Mouse (Mus musculus): Measurements from ENCODE around the gene Gm3002. TPM values are rescaled to one million over a fixed set of nuclear protein-coding genes. Genes with fewer than 3 reads are reported as not detected.

Gm3002 gene
- polyA plus RNA-seq (2012; rRNA removed) = 1.2 and 2.3 TPM in 2 replicates

DNA sequence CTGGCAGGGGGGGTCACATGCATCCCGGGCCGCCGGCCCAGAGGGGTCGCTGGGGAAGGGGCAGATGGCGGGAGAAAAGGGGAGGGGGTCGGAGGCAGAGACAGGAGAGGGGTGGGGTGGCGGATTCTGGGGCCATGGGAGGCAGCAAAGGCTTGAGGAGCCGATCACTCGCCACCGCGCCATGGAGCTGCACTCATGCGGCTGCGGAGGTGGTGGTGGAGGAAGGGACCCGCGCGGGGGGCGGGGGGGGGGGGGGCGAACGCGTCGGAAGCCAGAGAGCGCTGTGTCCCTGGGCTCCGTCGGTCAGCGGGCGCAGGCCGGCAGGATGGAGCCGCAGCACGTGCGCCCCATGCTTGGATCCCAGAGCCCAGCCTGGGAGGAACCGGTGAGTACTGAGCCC is at the start of gene Gm3002:
Gm3002 (plus strand) TSS at position 301 of the 400 bp plus-strand sequence.

DNA sequence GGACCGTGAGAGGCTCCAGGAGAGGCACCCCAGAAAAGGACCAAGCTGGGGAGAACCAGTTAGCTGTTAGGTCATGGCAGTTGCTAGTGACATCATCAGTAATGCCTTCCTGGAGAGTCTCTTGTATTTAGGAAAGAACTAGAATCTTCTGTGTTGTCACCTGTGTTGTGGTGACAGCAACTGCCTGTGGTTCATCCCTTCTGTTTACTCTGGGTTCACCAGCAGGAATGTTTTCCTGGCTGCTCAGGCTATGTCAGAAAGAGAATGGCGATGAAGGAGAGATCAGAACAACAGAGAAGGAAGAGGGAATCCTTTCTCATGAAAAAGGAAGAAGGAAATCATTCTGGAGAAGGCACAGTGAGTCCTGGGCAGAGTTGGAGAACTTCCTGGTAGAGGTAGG is 36.1 kb downstream of the Gm3002 start, which contains the start of gene Gm3033:
Gm3033 (plus strand) TSS at position 301 of the 400 bp plus-strand sequence.

DNA sequence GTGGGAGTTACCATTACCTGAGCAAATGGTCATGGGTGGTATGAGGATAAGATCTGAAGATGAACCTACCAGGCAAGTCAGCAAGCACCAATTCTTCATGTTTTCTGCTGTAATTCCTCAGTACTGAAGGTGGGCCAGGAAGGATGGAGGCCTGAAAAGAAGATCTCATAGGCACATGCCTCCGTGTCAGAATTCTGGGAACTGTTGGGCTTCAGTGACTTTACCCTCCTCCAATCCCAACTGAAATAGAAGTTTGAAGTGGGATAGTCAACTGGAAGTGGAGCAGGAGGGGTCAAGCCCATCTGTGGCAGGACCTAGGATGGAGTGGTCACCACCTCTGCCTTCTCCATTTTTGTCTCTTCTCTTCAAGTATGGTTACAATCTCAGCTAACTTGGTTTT is 74.0 kb downstream of the Gm3002 start, which contains the start of gene Gm2916:
Gm2916 (plus strand) TSS at position 301 of the 400 bp plus-strand sequence.

GRCm38 (mm10) chr14:3931456-3931855 is 121.6 kb downstream of the Gm3002 start, which contains the start of gene Gm3029:
Gm3029 (plus strand) TSS chr14:3931756.

GRCm38 (mm10) chr14:3963247-3963646 is 153.4 kb downstream of the Gm3002 start, which contains the start of gene Gm3095:
Gm3095 (plus strand) TSS chr14:3963547.

DNA sequence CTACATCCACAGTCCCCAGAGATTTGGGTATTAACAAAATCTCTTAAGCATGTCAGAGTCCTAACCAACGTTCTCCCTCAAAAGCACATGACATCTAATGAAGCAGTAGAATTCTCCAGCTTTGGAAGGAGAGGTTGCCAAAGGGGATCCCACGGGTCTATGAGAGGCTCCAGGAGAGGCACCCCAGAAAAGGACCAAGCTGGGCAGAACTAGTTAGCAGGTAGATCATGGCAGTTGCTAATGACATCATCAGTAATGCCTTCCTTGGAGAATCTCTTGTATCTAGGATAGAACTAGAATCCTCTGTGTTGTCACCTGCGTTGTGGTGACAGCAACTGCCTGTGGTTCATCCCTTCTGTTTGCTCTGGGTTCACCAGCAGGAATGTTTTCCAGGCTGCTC is 188.2 kb downstream of the Gm3002 start, which contains the start of gene Gm3099:
Gm3099 (plus strand) TSS at position 301 of the 400 bp plus-strand sequence.

Other genes with a start within 250 kb of the Gm3002 start
- gene Gm3012, start 175.6 kb upstream of the Gm3002 start, polyA plus RNA-seq (2012; rRNA removed) = not detected in 2 replicates
- 1.1 and 2.1 TPM in 2 replicates for gene Gm3020, start 158.0 kb upstream of the Gm3002 start, polyA plus RNA-seq (2012; rRNA removed)
- gene Gm3043, start 121.3 kb upstream of the Gm3002 start, polyA plus RNA-seq (2012; rRNA removed) = not detected in 2 replicates
- gene Gm3033, start 36.2 kb downstream of the Gm3002 start, polyA plus RNA-seq (2012; rRNA removed) = not detected in 2 replicates
- 0.06 and 0.14 TPM in 2 replicates for gene Gm2916, start 74.1 kb downstream of the Gm3002 start, polyA plus RNA-seq (2012; rRNA removed)
- gene Gm3029, start 121.7 kb downstream of the Gm3002 start, polyA plus RNA-seq (2012; rRNA removed) = 0.17 TPM in 1 of 2 replicates, not detected in the other
- 0.13 and 0.32 TPM in 2 replicates for gene Gm3095, start 153.5 kb downstream of the Gm3002 start, polyA plus RNA-seq (2012; rRNA removed)
- gene Gm3099, start 188.3 kb downstream of the Gm3002 start, polyA plus RNA-seq (2012; rRNA removed) = not detected in 2 replicates
- gene Gm5796, start 213.9 kb downstream of the Gm3002 start, polyA plus RNA-seq (2012; rRNA removed) = 0.52 and 1.0 TPM in 2 replicates

Measured in central nervous system, embryonic 11.5 days (tissue).